Mouse (Mus musculus) neural tube, embryonic 14.5 days (tissue): ENCODE results near the gene Ebf1. TPM values are rescaled to one million over a fixed set of nuclear protein-coding genes. Genes with fewer than 3 reads are reported as not detected.
A peak's percentile ranks its signal among the peaks of the same experiment; 100 is the strongest.

Experiments
- ATAC-seq: fragments of 200-750 bp; cut with Nextera tagmentation; 2 replicates; pipeline ENCODE4 v1.8.0; 2017; ENCODE audit warnings: low read depth, mild to moderate bottlenecking, moderate TSS enrichment, moderate library complexity
- H3K27ac ChIP-seq: fragments of 300-500 bp; sonication (generic); 2 replicates; pipeline ENCODE4 v1.5.1; 2014; ENCODE audit warnings: low read depth, mild to moderate bottlenecking, control low read depth, low read length, moderate library complexity, mixed read lengths
- H3K27me3 ChIP-seq: fragments of 300-500 bp; sonication (generic); 2 replicates; pipeline ENCODE4 v1.6.1; 2014; ENCODE audit warnings: low read length; ENCODE audit not compliant: control insufficient read depth, insufficient read depth
- H3K36me3 ChIP-seq: fragments of 300-500 bp; sonication (generic); 2 replicates; pipeline ENCODE4 v1.6.1; 2014; ENCODE audit warnings: low read length, mixed read lengths; ENCODE audit not compliant: control insufficient read depth, insufficient read depth
- H3K4me1 ChIP-seq: fragments of 300-500 bp; sonication (generic); 2 replicates; pipeline ENCODE4 v1.6.1; 2014; ENCODE audit warnings: low read length; ENCODE audit not compliant: control insufficient read depth, insufficient read depth
- H3K4me2 ChIP-seq: fragments of 300-500 bp; sonication (generic); 2 replicates; pipeline ENCODE4 v1.6.1; 2014; ENCODE audit warnings: mild to moderate bottlenecking, low read depth, low read length, control low read depth
- H3K4me3 ChIP-seq: fragments of 300-500 bp; sonication (generic); 2 replicates; pipeline ENCODE4 v1.5.1; 2014; ENCODE audit warnings: low read depth, low read length, control low read depth, mixed read lengths
- H3K9ac ChIP-seq: fragments of 300-500 bp; sonication (generic); replicated peaks from 2 replicates; pipeline ENCODE4 v1.6.1; 2014; ENCODE audit warnings: low read depth, mild to moderate bottlenecking, control low read depth, low read length, mixed read lengths
- H3K9me3 ChIP-seq: fragments of 300-500 bp; sonication (generic); 2 replicates; pipeline ENCODE4 v1.6.1; 2016; ENCODE audit warnings: low read length; ENCODE audit not compliant: control insufficient read depth
- WGBS: fragments of 180-500 bp; shearing (Covaris S2); extraction: QIAGEN DNeasy Blood & Tissue Kit; methylation state at CpG from one replicate; pipeline ENCODE4 v1.1.7; 2014; 5-methylcytosine and 5-hydroxymethylcytosine counted together
- polyA plus RNA-seq: library from polyadenylated mRNA; unstranded; fragments of >200 nt; fragmentation: Nextera tagmentation; extraction: Ambion mirVana; gene quantifications from 2 replicates; pipeline ENCODE4 v1.2.1, GENCODE M21; 2014

Gene Ebf1
- polyA plus RNA-seq, 1 experiment from 2014 or later: 226 TPM

GRCm38 (mm10) chr11:44665741-44666531 is 48.8 kb downstream of the Ebf1 start:
- Histone ChIP-seq H3K36me3 (no peaks in the 10 kb centered on the region), H3K4me2 (peak overlapping the region; percentile 41; the same call in 1 of the 2 replicates), H3K4me3 (no peak overlapping the region), H3K4me1 (peaks cover 27% of the 10 kb centered on the region), H3K27me3 (no peaks in the 10 kb centered on the region), H3K9ac (0 out of 2 replicates have a peak overlapping the region, but pooled peaks have one; percentile 21), H3K27ac (peak overlapping the region; percentile 35; the same call in 1 of the 2 replicates), H3K9me3 (no peaks in the 10 kb centered on the region)
- WGBS: 42% methylated on average over 7 of the region's 7 CpGs
- ATAC-seq: no peak

DNA sequence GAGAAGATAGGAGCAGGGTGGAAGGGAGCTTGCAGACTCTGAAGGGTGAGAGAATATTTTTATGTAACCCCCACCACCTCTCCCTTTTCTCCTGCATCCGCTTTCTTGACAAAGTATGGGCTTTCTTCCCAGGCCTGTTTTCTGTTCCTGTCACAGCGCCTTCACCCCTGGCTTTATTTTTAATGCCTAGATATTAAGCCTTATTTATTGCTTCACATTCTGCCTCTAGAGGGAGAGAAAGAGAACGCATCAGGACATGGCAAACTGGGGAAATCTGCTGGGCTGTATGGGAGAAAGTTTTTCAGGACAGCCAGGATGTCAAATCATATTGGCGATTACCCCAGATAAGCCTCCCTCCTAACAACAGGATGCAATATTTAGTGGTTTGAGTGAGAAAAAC is 49.6 kb downstream of the Ebf1 start:
- H3K4me1 ChIP-seq: peaks cover 27% of the 10 kb centered on the region
- no peak overlapping the region for H3K9ac ChIP-seq
- WGBS: 48% methylated on average over 4 of the region's 4 CpGs
- ATAC-seq: no peak
- no peak overlapping the region for H3K4me2 ChIP-seq
- H3K27ac ChIP-seq: no peak overlapping the region
- no peaks in the 10 kb centered on the region for H3K36me3 ChIP-seq
- no peak overlapping the region for H3K4me3 ChIP-seq
- no peaks in the 10 kb centered on the region for H3K9me3 ChIP-seq
- no peaks in the 10 kb centered on the region for H3K27me3 ChIP-seq

- Histone ChIP-seq H3K9ac (no peak overlapping the region), H3K4me1 (peaks cover 27% of the 10 kb centered on the region), H3K27me3 (no peaks in the 10 kb centered on the region), H3K4me2 (no peak overlapping the region), H3K36me3 (no peaks in the 10 kb centered on the region), H3K9me3 (no peaks in the 10 kb centered on the region), H3K27ac (no peak overlapping the region), H3K4me3 (no peak overlapping the region)
- WGBS: 71% methylated on average over 2 of the region's 2 CpGs
- ATAC-seq: no peak
These were observed 64.2 kb downstream of the Ebf1 start for GRCm38 (mm10) chr11:44681306-44681705.

- no peak overlapping the region for H3K9ac ChIP-seq
- H3K9me3 ChIP-seq: no peaks in the 10 kb centered on the region
- ATAC-seq: no peak
- H3K4me2 ChIP-seq: no peak overlapping the region
- WGBS: 62% methylated on average over 4 of the region's 4 CpGs
- no peaks in the 10 kb centered on the region for H3K36me3 ChIP-seq
- H3K27me3 ChIP-seq: no peaks in the 10 kb centered on the region
- no peak overlapping the region for H3K27ac ChIP-seq
- H3K4me3 ChIP-seq: no peak overlapping the region
- peaks cover 27% of the 10 kb centered on the region for H3K4me1 ChIP-seq
These were observed 64.9 kb downstream of the Ebf1 start for GRCm38 (mm10) chr11:44681995-44682394.

GRCm38 (mm10) chr11:44682703-44683539 is 65.8 kb downstream of the Ebf1 start:
- peak; percentile 53; the same call in 1 of the 2 replicates for ATAC-seq
- Histone ChIP-seq H3K27me3 (no peaks in the 10 kb centered on the region), H3K36me3 (no peaks in the 10 kb centered on the region), H3K4me3 (no peak overlapping the region), H3K4me1 (peaks cover 27% of the 10 kb centered on the region), H3K4me2 (peak overlapping the region; percentile 31), H3K27ac (no peak overlapping the region), H3K9ac (no peak overlapping the region; the same call in 1 of the 2 replicates), H3K9me3 (no peaks in the 10 kb centered on the region)
- WGBS: 13% methylated on average over 18 of the region's 18 CpGs

- ATAC-seq: no peak
- Histone ChIP-seq H3K27ac (no peak overlapping the region; the same call in 1 of the 2 replicates), H3K4me3 (no peak overlapping the region), H3K36me3 (no peaks in the 10 kb centered on the region), H3K9ac (no peak overlapping the region), H3K27me3 (no peaks in the 10 kb centered on the region), H3K9me3 (no peaks in the 10 kb centered on the region), H3K4me1 (peaks cover 27% of the 10 kb centered on the region), H3K4me2 (no peak overlapping the region; the same call in 1 of the 2 replicates)
- 51% methylated on average over 20 of the region's 20 CpGs for WGBS
These were observed 67.5 kb downstream of the Ebf1 start for GRCm38 (mm10) chr11:44684486-44685076.

DNA sequence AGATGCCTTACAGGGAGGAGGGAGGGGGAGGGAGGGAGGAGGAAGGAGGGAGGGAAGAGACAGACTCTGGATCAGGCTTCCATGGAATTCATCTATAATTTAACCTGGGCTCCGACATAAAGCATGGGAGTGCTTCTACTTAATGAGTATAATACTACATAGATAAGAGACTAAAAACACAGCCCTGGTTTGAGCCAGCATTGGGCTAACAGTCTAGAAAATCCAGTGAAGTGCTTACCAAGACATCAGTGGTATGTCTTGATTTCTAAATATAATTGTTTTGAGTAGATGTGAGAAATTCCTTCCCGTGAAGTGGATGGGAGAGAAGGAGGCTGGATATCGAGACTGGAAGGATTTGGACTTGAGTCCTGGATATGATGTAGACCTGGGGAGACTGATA is 68.0 kb downstream of the Ebf1 start:
- Histone ChIP-seq H3K4me2 (no peak overlapping the region), H3K27me3 (no peaks in the 10 kb centered on the region), H3K27ac (no peak overlapping the region; the same call in 1 of the 2 replicates), H3K9me3 (no peaks in the 10 kb centered on the region), H3K9ac (no peak overlapping the region), H3K4me3 (no peak overlapping the region), H3K4me1 (peaks cover 27% of the 10 kb centered on the region), H3K36me3 (no peaks in the 10 kb centered on the region)
- no peak for ATAC-seq
- WGBS: 57% methylated on average over 3 of the region's 3 CpGs

DNA sequence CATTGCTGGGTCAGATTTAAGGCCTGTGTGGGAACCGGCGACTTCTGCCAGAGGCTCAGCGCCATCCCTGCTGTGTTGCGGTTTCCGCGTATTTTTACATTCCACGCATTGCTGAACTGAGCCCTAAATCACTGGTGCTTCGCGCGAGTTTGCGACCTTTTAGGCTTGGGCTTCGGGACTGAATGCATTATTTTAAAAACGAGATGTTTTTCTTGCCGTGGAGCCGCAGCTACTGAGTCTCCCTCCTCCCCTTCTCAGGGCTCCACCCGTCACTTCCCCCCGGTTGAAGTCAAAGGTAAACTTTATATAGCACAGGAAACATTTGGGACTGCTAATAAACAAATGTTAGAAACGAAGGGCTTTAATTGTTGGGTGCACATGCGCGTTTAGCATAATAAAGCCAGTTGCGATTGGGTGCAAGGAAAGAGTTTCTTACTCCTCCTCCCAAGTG is 68.8 kb downstream of the Ebf1 start:
- Histone ChIP-seq H3K27me3 (no peaks in the 10 kb centered on the region), H3K9ac (no peak overlapping the region), H3K9me3 (no peaks in the 10 kb centered on the region), H3K4me1 (peaks cover 27% of the 10 kb centered on the region), H3K36me3 (no peaks in the 10 kb centered on the region), H3K4me3 (no peak overlapping the region), H3K27ac (peak overlapping the region; percentile 31; the same call in 1 of the 2 replicates), H3K4me2 (peak overlapping the region; percentile 16; the same call in 1 of the 2 replicates)
- no peak for ATAC-seq
- 17% methylated on average over 21 of the region's 21 CpGs for WGBS
